Mouse (Mus musculus) thymus, adult 2 months (tissue): Measurements from ENCODE around the gene Rprd1b.

ENCODE experiments used
- CTCF ChIP-seq: fragments of 200-500 bp; IDR thresholded peaks from 2 replicates; pipeline ENCODE4 v1.5.1; 2012; ENCODE audit warnings: mild to moderate bottlenecking, control low read depth, low read length, moderate library complexity, borderline replicate concordance; ENCODE audit not compliant: control insufficient read depth, poor library complexity, insufficient read depth; ENCODE audit errors: extremely low read depth
- POLR2A ChIP-seq: fragments of 200-500 bp; IDR thresholded peaks from 2 replicates; pipeline ENCODE4 v1.6.1; 2012; ENCODE audit warnings: mild to moderate bottlenecking, low read length, control low read depth, moderate library complexity; ENCODE audit not compliant: control insufficient read depth, poor library complexity, insufficient read depth; ENCODE audit errors: extremely low read depth

DNA sequence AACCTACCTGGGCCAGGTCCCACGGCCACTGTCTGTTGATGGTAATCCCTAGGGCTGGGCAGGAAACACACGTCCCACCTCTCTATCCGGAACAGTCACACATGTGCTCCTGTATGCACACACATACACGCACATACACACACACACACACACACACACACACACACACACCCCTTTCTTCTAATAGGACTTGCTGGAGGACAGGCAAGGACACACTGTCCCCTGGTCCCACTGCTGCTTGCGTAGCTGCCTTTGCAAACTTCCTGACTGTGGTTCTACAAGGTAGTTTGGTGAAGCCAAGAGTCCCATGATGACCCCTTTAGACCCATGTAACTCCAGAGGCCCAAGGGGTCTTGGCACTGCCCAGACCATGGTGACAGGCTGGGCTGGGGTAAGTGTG, 112.4 kb downstream of the Rprd1b start:
- no peak for TF ChIP-seq CTCF
- TF ChIP-seq POLR2A = no peak
